Mouse (Mus musculus): ENCODE measurements around the gene Tnip1. TPM values are rescaled to one million over a fixed set of nuclear protein-coding genes. Genes with fewer than 3 reads are reported as not detected.
A peak's percentile ranks its signal among the peaks of the same experiment; 100 is the strongest.
"Not testable (repeated sequence)": the region's sequence is repeated elsewhere in the genome, so short reads cannot be mapped to it uniquely, and the experiment has no call there.

The Tnip1 gene
- polyA plus RNA-seq, 1 experiment from 2014 or later, result 13.2 TPM

- Histone ChIP-seq H3K36me3 (ENCODE audit: control insufficient read depth, insufficient read depth) (no peaks in the 10 kb centered on the region), H3K27me3 (replicated peaks; ENCODE audit: control insufficient read depth, insufficient read depth, low read length) (no peaks in the 10 kb centered on the region), H3K4me3 (replicated peaks; ENCODE audit: low read length) (peak overlapping the region; percentile 53), H3K27ac (ENCODE audit: low read length) (no peak overlapping the region), H3K4me1 (replicated peaks; ENCODE audit: control insufficient read depth, insufficient read depth, low read length) (0 out of 2 replicates have a peak, but pooled peaks cover 3% of the 10 kb centered on the region), H3K9ac (replicated peaks; ENCODE audit: low read depth, low read length) (no peak overlapping the region), H3K4me2 (ENCODE audit: low read length) (peak overlapping the region; percentile 87), H3K9me3 (ENCODE audit: control insufficient read depth, low read length) (no peaks in the 10 kb centered on the region)
- 80% methylated on average over 5 of the region's 5 CpGs for WGBS
- ATAC-seq, result no peak
These were observed 59.4 kb downstream of the Tnip1 start for GRCm38 (mm10) chr11:54903339-54903738.

DNA sequence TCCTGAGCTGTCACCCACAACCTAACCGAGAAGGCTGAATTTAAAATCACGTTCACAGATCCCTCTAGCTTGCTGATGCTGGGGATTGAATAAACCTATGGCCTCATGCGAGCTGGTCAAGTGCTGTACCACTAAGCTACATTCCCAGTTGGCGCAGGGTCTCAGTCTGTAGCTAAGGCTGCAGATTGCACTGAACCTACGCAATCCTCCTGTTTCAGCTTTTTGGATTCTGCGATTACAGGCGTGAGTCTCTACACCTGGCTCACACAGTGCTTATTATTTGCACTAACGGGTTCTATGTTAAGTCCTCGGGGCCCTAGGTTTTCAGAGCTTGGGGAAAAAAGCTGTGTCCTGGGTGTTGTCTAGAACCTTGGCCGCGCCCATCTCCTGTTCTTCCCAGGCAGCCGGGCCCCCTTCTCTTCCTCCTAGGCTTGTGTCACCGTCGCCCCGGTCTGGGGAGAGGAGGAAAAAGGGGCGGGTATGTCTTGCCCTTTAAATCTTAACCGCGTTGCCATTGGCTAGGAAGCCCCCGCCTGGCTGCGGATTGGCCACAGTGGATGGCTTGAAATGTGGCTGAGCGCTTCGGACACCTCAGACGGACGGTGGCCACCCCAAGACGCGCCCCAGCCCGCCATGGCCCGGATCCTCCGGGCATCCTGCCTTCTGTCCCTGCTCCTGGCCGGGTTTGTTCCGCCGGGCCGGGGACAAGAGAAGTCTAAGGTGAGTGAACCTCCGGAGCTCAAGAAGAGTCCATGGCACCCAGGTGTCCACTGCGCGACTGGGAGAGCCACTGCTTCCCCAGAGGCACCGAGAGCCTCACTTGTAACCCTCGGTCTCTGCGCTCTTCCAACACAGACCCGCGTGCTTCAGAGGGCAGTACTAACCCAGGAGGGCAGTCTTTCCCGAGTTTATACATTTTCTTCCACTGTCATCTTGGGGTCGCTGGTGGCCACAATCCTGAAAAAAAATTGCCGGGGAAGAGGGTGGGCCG is 60.1 kb downstream of the Tnip1 start, which contains the start of gene Gpx3:
TSS of gene Gpx3 (plus strand) at position 121 of the 991 bp plus-strand sequence.
- 14% methylated on average over 44 of the region's 45 CpGs for WGBS

GRCm38 (mm10) chr11:54899657-54900056 is 63.1 kb downstream of the Tnip1 start:
- Histone ChIP-seq H3K4me2 (ENCODE audit: low read length) (no peak overlapping the region), H3K9ac (replicated peaks; ENCODE audit: low read depth, low read length) (no peak overlapping the region), H3K36me3 (ENCODE audit: control insufficient read depth, insufficient read depth) (no peaks in the 10 kb centered on the region), H3K27ac (ENCODE audit: low read length) (no peak overlapping the region), H3K4me3 (replicated peaks; ENCODE audit: low read length) (no peak overlapping the region), H3K27me3 (replicated peaks; ENCODE audit: control insufficient read depth, insufficient read depth, low read length) (no peaks in the 10 kb centered on the region), H3K4me1 (replicated peaks; ENCODE audit: control insufficient read depth, insufficient read depth, low read length) (0 out of 2 replicates have a peak, but pooled peaks cover 3% of the 10 kb centered on the region), H3K9me3 (ENCODE audit: control insufficient read depth, low read length) (no peaks in the 10 kb centered on the region)
- ATAC-seq, result no peak
- WGBS, result 82% methylated on average over 4 of the region's 4 CpGs

More for the DNA sequence above, 60.1 kb downstream of the Tnip1 start, which contains the start of gene Gpx3:
- Histone ChIP-seq H3K9ac (replicated peaks; ENCODE audit: low read depth, low read length) (peak within 1 kb of the TSS; percentile 55), H3K4me1 (replicated peaks; ENCODE audit: control insufficient read depth, insufficient read depth, low read length) (0 out of 2 replicates have a peak, but pooled peaks cover 3% of the 10 kb centered on the region), H3K9me3 (ENCODE audit: control insufficient read depth, low read length) (no peaks in the 10 kb centered on the region), H3K27me3 (replicated peaks; ENCODE audit: control insufficient read depth, insufficient read depth, low read length) (no peaks in the 10 kb centered on the region), H3K4me2 (ENCODE audit: low read length) (peak within 1 kb of the TSS; percentile 87), H3K27ac (ENCODE audit: low read length) (no peak within 1 kb of the TSS), H3K36me3 (ENCODE audit: control insufficient read depth, insufficient read depth) (no peaks in the 10 kb centered on the region), H3K4me3 (replicated peaks; ENCODE audit: low read length) (peak within 1 kb of the TSS; percentile 53)
- ATAC-seq, result peak; percentile 93

GRCm38 (mm10) chr11:54897470-54897869 is 65.2 kb downstream of the Tnip1 start:
- H3K4me2 ChIP-seq (ENCODE audit: low read length), result no peak overlapping the region
- H3K27me3 ChIP-seq (replicated peaks; ENCODE audit: control insufficient read depth, insufficient read depth, low read length), result no peaks in the 10 kb centered on the region
- H3K36me3 ChIP-seq (ENCODE audit: control insufficient read depth, insufficient read depth), result no peaks in the 10 kb centered on the region
- 0 out of 2 replicates have a peak, but pooled peaks cover 3% of the 10 kb centered on the region for H3K4me1 ChIP-seq (replicated peaks; ENCODE audit: control insufficient read depth, insufficient read depth, low read length)
- no peak overlapping the region for H3K4me3 ChIP-seq (replicated peaks; ENCODE audit: low read length)
- no peak for ATAC-seq
- H3K9me3 ChIP-seq (ENCODE audit: control insufficient read depth, low read length), result no peaks in the 10 kb centered on the region
- H3K9ac ChIP-seq (replicated peaks; ENCODE audit: low read depth, low read length), result no peak overlapping the region
- 56% methylated on average over 5 of the region's 5 CpGs for WGBS
- no peak overlapping the region for H3K27ac ChIP-seq (ENCODE audit: low read length)

GRCm38 (mm10) chr11:54896646-54897045 is 66.1 kb downstream of the Tnip1 start:
- not testable (repeated sequence) for ATAC-seq; H3K4me1 ChIP-seq (replicated peaks; ENCODE audit: control insufficient read depth, insufficient read depth, low read length); H3K9me3 ChIP-seq (ENCODE audit: control insufficient read depth, low read length); H3K27me3 ChIP-seq (replicated peaks; ENCODE audit: control insufficient read depth, insufficient read depth, low read length); H3K27ac ChIP-seq (ENCODE audit: low read length); H3K4me2 ChIP-seq (ENCODE audit: low read length); H3K36me3 ChIP-seq (ENCODE audit: control insufficient read depth, insufficient read depth); H3K4me3 ChIP-seq (replicated peaks; ENCODE audit: low read length); H3K9ac ChIP-seq (replicated peaks; ENCODE audit: low read depth, low read length)
- WGBS, result 88% methylated on average over 3 of the region's 3 CpGs

- Histone ChIP-seq H3K27me3 (replicated peaks; ENCODE audit: control insufficient read depth, insufficient read depth, low read length) (no peaks in the 10 kb centered on the region), H3K9ac (replicated peaks; ENCODE audit: low read depth, low read length) (no peak overlapping the region), H3K4me3 (replicated peaks; ENCODE audit: low read length) (no peak overlapping the region), H3K36me3 (ENCODE audit: control insufficient read depth, insufficient read depth) (no peaks in the 10 kb centered on the region), H3K4me1 (replicated peaks; ENCODE audit: control insufficient read depth, insufficient read depth, low read length) (no peaks in the 10 kb centered on the region), H3K4me2 (ENCODE audit: low read length) (no peak overlapping the region), H3K9me3 (ENCODE audit: control insufficient read depth, low read length) (no peaks in the 10 kb centered on the region), H3K27ac (ENCODE audit: low read length) (no peak overlapping the region)
- no peak for ATAC-seq
- WGBS, result 65% methylated on average over 9 of the region's 9 CpGs
These were observed 68.1 kb downstream of the Tnip1 start for GRCm38 (mm10) chr11:54894589-54894988.

- no peak overlapping the region for H3K27ac ChIP-seq (ENCODE audit: low read length)
- WGBS, result 68% methylated on average over 7 of the region's 7 CpGs
These were observed 70.6 kb downstream of the Tnip1 start for GRCm38 (mm10) chr11:54892091-54892490.

DNA sequence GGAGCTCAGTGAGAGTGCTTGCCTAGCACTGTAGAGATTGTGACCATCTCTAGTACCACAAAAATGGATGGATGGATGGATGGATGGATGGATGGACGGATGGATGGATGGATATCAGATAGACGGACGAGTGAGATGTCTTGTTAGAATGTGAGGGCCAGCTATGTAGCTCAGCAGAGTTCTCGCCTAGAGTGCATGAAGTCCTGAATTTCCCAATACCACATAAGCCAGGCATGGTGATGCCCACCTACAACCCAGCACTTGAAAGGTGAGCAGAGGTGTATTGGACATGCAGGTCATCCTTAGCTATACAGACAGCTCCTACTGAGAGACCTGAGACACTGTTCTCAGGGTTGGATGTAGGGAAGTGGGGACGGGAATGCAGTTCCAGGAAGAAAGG is 71.4 kb downstream of the Tnip1 start:
- no peaks in the 10 kb centered on the region for H3K36me3 ChIP-seq (ENCODE audit: control insufficient read depth, insufficient read depth)
- ATAC-seq, result no peak
- WGBS, result 81% methylated on average over 5 of the region's 5 CpGs

More at GRCm38 (mm10) chr11:54892091-54892490, 70.6 kb downstream of the Tnip1 start:
- Histone ChIP-seq H3K9me3 (ENCODE audit: control insufficient read depth, low read length) (no peaks in the 10 kb centered on the region), H3K36me3 (ENCODE audit: control insufficient read depth, insufficient read depth) (no peaks in the 10 kb centered on the region), H3K4me3 (replicated peaks; ENCODE audit: low read length) (no peak overlapping the region), H3K27me3 (replicated peaks; ENCODE audit: control insufficient read depth, insufficient read depth, low read length) (no peaks in the 10 kb centered on the region), H3K4me1 (replicated peaks; ENCODE audit: control insufficient read depth, insufficient read depth, low read length) (no peaks in the 10 kb centered on the region), H3K9ac (replicated peaks; ENCODE audit: low read depth, low read length) (no peak overlapping the region), H3K4me2 (ENCODE audit: low read length) (no peak overlapping the region)
- no peak for ATAC-seq

GRCm38 (mm10) chr11:54887927-54888326 is 74.8 kb downstream of the Tnip1 start:
- H3K4me2 ChIP-seq (ENCODE audit: low read length), result no peak overlapping the region
- no peak overlapping the region for H3K27ac ChIP-seq (ENCODE audit: low read length)
- H3K4me1 ChIP-seq (replicated peaks; ENCODE audit: control insufficient read depth, insufficient read depth, low read length), result no peaks in the 10 kb centered on the region
- no peaks in the 10 kb centered on the region for H3K9me3 ChIP-seq (ENCODE audit: control insufficient read depth, low read length)
- H3K4me3 ChIP-seq (replicated peaks; ENCODE audit: low read length), result no peak overlapping the region
- no peak for ATAC-seq
- H3K27me3 ChIP-seq (replicated peaks; ENCODE audit: control insufficient read depth, insufficient read depth, low read length), result no peaks in the 10 kb centered on the region
- 81% methylated on average over 6 of the region's 6 CpGs for WGBS
- no peaks in the 10 kb centered on the region for H3K36me3 ChIP-seq (ENCODE audit: control insufficient read depth, insufficient read depth)
- H3K9ac ChIP-seq (replicated peaks; ENCODE audit: low read depth, low read length), result no peak overlapping the region

More for the DNA sequence above, 71.4 kb downstream of the Tnip1 start:
- Histone ChIP-seq H3K27ac (ENCODE audit: low read length) (no peak overlapping the region), H3K4me1 (replicated peaks; ENCODE audit: control insufficient read depth, insufficient read depth, low read length) (no peaks in the 10 kb centered on the region), H3K9ac (replicated peaks; ENCODE audit: low read depth, low read length) (no peak overlapping the region), H3K9me3 (ENCODE audit: control insufficient read depth, low read length) (no peaks in the 10 kb centered on the region), H3K4me3 (replicated peaks; ENCODE audit: low read length) (no peak overlapping the region), H3K4me2 (ENCODE audit: low read length) (no peak overlapping the region), H3K27me3 (replicated peaks; ENCODE audit: control insufficient read depth, insufficient read depth, low read length) (no peaks in the 10 kb centered on the region)
